Mouse (Mus musculus) G1E (cell line): ENCODE measurements at regions not wholly inside any gene's neighbourhood (a gene's known extent, or its start where the extent isn't known, plus 50 kb on each side); places are given as distances from the start of the nearest gene placed in this dataset.

Experiments
- ATAC-seq: 2 replicates; pipeline ENCODE4 v1.8.0; 2016; ENCODE audit warnings: mild to moderate bottlenecking; ENCODE audit not compliant: insufficient number of reproducible peaks, poor library complexity, low FRiP score, severe bottlenecking; ENCODE audit errors: extremely low read depth
- DNase-seq: peaks from one replicate; pipeline ENCODE4 v3.0.0; 2012; ENCODE audit warnings: low spot score
- H3K27me3 ChIP-seq: 2 replicates; pipeline ENCODE4 v1.6.1; 2012; ENCODE audit warnings: mild to moderate bottlenecking, low read length, inconsistent platforms; ENCODE audit not compliant: insufficient read depth
- H3K36me3 ChIP-seq: replicated peaks from 2 replicates; pipeline ENCODE3; 2012; ENCODE audit warnings: mild to moderate bottlenecking, inconsistent platforms
- H3K4me1 ChIP-seq: 2 replicates; pipeline ENCODE4 v1.6.1; 2012; ENCODE audit warnings: low read depth, low read length, inconsistent platforms, mixed read lengths; ENCODE audit not compliant: insufficient read depth
- H3K4me3 ChIP-seq: 2 replicates; pipeline ENCODE4 v1.5.1; 2012; ENCODE audit warnings: low read depth, mild to moderate bottlenecking, inconsistent platforms, low read length, moderate library complexity, mixed read lengths
- H3K9me3 ChIP-seq: replicated peaks from 2 replicates; pipeline ENCODE4 v1.6.1; 2012; ENCODE audit warnings: inconsistent platforms
- CTCF ChIP-seq: IDR thresholded peaks from 2 replicates; pipeline ENCODE4 v1.5.1; 2012; ENCODE audit warnings: low read depth, low read length, inconsistent platforms, mixed read lengths
- GATA1 ChIP-seq: IDR thresholded peaks from 2 replicates; pipeline ENCODE4 v1.6.1; 2012; ENCODE audit warnings: borderline replicate concordance, low read length, inconsistent platforms, mixed read lengths
- GATA2 ChIP-seq: IDR thresholded peaks from 2 replicates; pipeline ENCODE4 v1.6.1; 2012; ENCODE audit warnings: low read depth, low read length, inconsistent platforms, borderline replicate concordance
- POLR2AphosphoS5 ChIP-seq: IDR thresholded peaks from 2 replicates; pipeline ENCODE4 v1.6.1; 2012; ENCODE audit warnings: low read depth, low read length, inconsistent platforms; ENCODE audit not compliant: insufficient replicate concordance
- TAL1 ChIP-seq: conservative IDR thresholded peaks from 2 replicates; pipeline ENCODE4 v1.6.1; 2012; ENCODE audit warnings: low read depth, low read length, inconsistent platforms, mixed read lengths

DNA sequence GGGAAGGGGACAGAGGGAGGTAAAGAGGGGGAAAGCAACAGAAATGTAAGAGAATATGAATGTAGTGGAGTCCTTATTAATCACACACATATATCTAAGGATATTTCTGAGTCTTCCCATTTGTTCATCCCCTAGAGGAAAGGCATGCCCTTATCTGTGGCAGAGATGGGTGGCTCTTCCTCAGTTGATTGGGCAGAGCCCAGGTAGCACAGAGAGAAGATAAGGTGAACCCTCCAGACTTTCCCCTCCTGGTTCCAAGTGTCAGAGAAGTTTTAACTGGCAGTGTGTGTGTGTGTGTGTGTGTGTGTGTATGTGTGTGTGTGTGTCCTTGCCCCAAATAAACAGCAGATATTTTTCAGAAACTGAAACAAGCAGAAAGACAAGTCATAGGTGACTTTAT lies 99.2 kb upstream of the Nr3c2 start:
- ATAC-seq = no peak
- peaks cover 3% of the 10 kb centered on the region; the same call in 1 of the 2 replicates for H3K27me3 ChIP-seq
- no peaks in the 10 kb centered on the region for H3K4me1 ChIP-seq
- H3K4me3 ChIP-seq = no peak overlapping the region
- TF ChIP-seq POLR2AphosphoS5 = no peak
- no peak for TF ChIP-seq GATA1
- no peak for TF ChIP-seq CTCF
- TF ChIP-seq TAL1 = no peak
- TF ChIP-seq GATA2 = no peak
- no peaks in the 10 kb centered on the region for H3K36me3 ChIP-seq
- H3K9me3 ChIP-seq = no peaks in the 10 kb centered on the region
- DNase-seq = no peak

- DNase-seq (no peak), ATAC-seq (no peak)
- Histone ChIP-seq H3K36me3 (no peaks in the 10 kb centered on the region), H3K4me3 (no peak overlapping the region), H3K9me3 (no peaks in the 10 kb centered on the region), H3K4me1 (no peaks in the 10 kb centered on the region), H3K27me3 (no peaks in the 10 kb centered on the region)
- TF ChIP-seq GATA2 = no peak
- no peak for TF ChIP-seq GATA1
- no peak for TF ChIP-seq CTCF
- TF ChIP-seq POLR2AphosphoS5 = no peak
- TF ChIP-seq TAL1 = no peak
Observed at GRCm38 (mm10) chr8:76823456-76823855, 75.8 kb upstream of the Nr3c2 start.
